Comparison of ENCODE assay signal across 11 mouse cellular contexts in genomic region chr5:111325813-111326212, GRCm38 (mm10).
"Had no signal": no experiment of that assay in that cellular context is flagged by ENCODE, and none has a peak within 500 bp of the region (broad histone marks: within the 10 kb centered on the region; RNA-seq: fewer than 3 reads in every experiment).

No protein-coding gene starts in this region.

- H3K4me3 ChIP-seq: left cerebral cortex, adult 2 months; limb, embryonic 10.5 days; liver, embryonic 15.5 days; lung, embryonic 15.5 days; midbrain, embryonic 13.5 days; stomach, embryonic 15.5 days had no signal

- H3K27me3 ChIP-seq: lung, embryonic 15.5 days; midbrain, embryonic 13.5 days; stomach, embryonic 15.5 days had no signal

- H3K9me3 ChIP-seq: limb, embryonic 10.5 days; liver, embryonic 15.5 days; lung, embryonic 15.5 days; stomach, embryonic 15.5 days had no signal

- H3K4me2 ChIP-seq: liver, embryonic 11.5 days; liver, embryonic 15.5 days; lung, embryonic 15.5 days; midbrain, embryonic 13.5 days; stomach, embryonic 15.5 days had no signal

- H3K9ac ChIP-seq: liver, embryonic 15.5 days; lung, embryonic 15.5 days; midbrain, embryonic 13.5 days; stomach, embryonic 15.5 days had no signal

- H3K36me3 ChIP-seq: limb, embryonic 10.5 days; liver, embryonic 15.5 days; lung, embryonic 15.5 days; midbrain, embryonic 13.5 days; stomach, embryonic 15.5 days had no signal

- DNase-seq: kidney, postnatal 4 days; lung, postnatal 14 days; right cerebral cortex, postnatal 14 days; thymus, postnatal 36 days had no signal

- ATAC-seq: midbrain, embryonic 13.5 days had no signal

- H3K27ac ChIP-seq: left cerebral cortex, adult 2 months; limb, embryonic 10.5 days; liver, embryonic 15.5 days; lung, embryonic 15.5 days; midbrain, embryonic 13.5 days; stomach, embryonic 15.5 days had no signal
